Mouse (Mus musculus) right cerebral cortex, postnatal 25 days (tissue): ENCODE measurements around the gene Ppp6r3.

Experiments used
- DNase-seq: peaks from one replicate; pipeline ENCODE4 v3.0.0; 2022

Ppp6r3 gene

GRCm38 (mm10) chr19:3431066-3431465 lies 144.5 kb downstream of the Ppp6r3 start:
- no peak for DNase-seq

- DNase-seq, result no peak
Observed at GRCm38 (mm10) chr19:3429156-3429816, 146.3 kb downstream of the Ppp6r3 start.

GRCm38 (mm10) chr19:3428057-3428830 lies 147.3 kb downstream of the Ppp6r3 start:
- no peak for DNase-seq

GRCm38 (mm10) chr19:3424214-3424613 lies 151.3 kb downstream of the Ppp6r3 start:
- DNase-seq, result no peak

- no peak for DNase-seq
Observed at GRCm38 (mm10) chr19:3422981-3423380, 152.6 kb downstream of the Ppp6r3 start.

- no peak for DNase-seq
Observed at GRCm38 (mm10) chr19:3422488-3422887, 153.1 kb downstream of the Ppp6r3 start.

- DNase-seq, result peak; percentile 59
Observed at GRCm38 (mm10) chr19:3419251-3419650, 156.3 kb downstream of the Ppp6r3 start.

- DNase-seq, result peak; percentile 16
Observed at GRCm38 (mm10) chr19:3414268-3414733, 161.2 kb downstream of the Ppp6r3 start, which contains the start of gene Gal. Gene Gal (minus strand): TSS chr19:3414544.

GRCm38 (mm10) chr19:3405531-3406281 lies 169.8 kb downstream of the Ppp6r3 start:
- DNase-seq, result no peak
